Mouse (Mus musculus): ENCODE measurements around the gene Uspl1. TPM values are rescaled to one million over a fixed set of nuclear protein-coding genes. Genes with fewer than 3 reads are reported as not detected.
A peak's percentile ranks its signal among the peaks of the same experiment; 100 is the strongest.

Uspl1 gene
- polyA plus RNA-seq, 1 experiment from 2014 or later = 48.7 TPM

DNA sequence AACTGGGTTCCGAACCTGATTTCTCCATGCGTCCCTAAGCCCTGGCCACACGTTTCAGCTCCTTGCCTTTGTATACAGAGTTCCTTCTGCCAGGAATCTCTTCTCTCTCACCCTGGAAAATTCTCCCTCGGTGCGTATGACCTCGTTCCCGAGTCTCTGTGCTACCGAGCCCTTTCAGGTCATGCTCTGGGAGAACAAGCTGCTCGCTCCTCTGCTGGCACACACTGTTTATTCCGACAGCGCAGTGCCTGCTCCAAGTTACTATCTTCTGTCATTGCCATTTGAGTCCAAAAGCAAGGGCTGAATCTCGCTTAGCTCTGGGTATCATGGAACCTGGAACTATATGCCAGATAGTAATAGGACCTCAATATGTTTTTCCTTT is 31.4 kb upstream of the Uspl1 start:
- Histone ChIP-seq H3K27me3 (ENCODE audit: insufficient read depth, low read length) (no peaks in the 10 kb centered on the region), H3K4me1 (ENCODE audit: insufficient read depth) (peaks cover 8% of the 10 kb centered on the region; the same call in 1 of the 2 replicates), H3K36me3 (ENCODE audit: insufficient read depth) (no peaks in the 10 kb centered on the region), H3K9me3 (ENCODE audit: low read depth, low read length) (no peaks in the 10 kb centered on the region), H3K9ac (peak overlapping the region; percentile 13; the same call in 1 of the 2 replicates), H3K4me3 (ENCODE audit: low read depth, low read length) (no peak overlapping the region), H3K27ac (ENCODE audit: low read depth) (peak overlapping the region; percentile 95), H3K4me2 (peak overlapping the region; percentile 40)
- peak; percentile 52 for ATAC-seq (ENCODE audit: insufficient read depth)
- TF ChIP-seq CTCF (IDR thresholded peaks at IDR 0.05; ENCODE audit: low read depth) = no peak
- no peak for DNase-seq
- WGBS = 34% methylated on average over 12 of the region's 12 CpGs

DNA sequence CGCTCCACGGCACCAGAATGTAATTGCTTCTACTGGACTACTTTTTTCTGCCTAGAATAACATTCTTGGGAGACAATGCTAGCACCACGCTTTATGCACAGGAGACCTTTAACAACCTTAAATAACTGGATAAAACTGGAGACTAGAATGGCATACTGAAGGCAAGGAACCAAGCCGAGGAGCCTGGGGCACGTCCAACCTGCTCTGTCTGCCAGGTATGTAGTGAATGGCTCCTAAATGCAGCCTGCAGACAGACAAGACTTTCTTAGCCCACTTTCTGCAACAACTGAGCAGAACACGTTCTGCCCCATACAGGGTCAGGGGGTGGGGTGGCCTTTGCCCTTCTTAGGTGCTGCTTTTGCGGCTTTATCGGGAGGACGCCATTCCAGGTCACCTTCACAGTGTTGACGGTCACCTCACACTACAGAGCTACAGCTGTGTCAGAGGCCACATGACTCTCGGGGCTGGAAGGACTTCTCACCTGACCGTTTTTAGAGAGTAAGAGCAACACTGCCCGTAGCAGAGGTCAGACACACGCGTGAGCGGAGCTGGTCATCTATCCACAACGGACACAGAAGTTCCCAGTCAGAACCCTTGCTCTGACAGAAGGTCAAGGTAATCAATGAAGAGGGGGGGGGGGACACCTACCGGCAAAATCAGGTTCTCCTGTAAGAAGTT is 27.1 kb upstream of the Uspl1 start:
- DNase-seq = no peak
- Histone ChIP-seq H3K27me3 (ENCODE audit: insufficient read depth, low read length) (no peaks in the 10 kb centered on the region), H3K27ac (ENCODE audit: low read depth) (no peak overlapping the region), H3K9me3 (ENCODE audit: low read depth, low read length) (no peaks in the 10 kb centered on the region), H3K36me3 (ENCODE audit: insufficient read depth) (no peaks in the 10 kb centered on the region), H3K4me3 (ENCODE audit: low read depth, low read length) (no peak overlapping the region), H3K9ac (no peak overlapping the region), H3K4me1 (ENCODE audit: insufficient read depth) (peaks cover 3% of the 10 kb centered on the region; the same call in 1 of the 2 replicates), H3K4me2 (no peak overlapping the region)
- 83% methylated on average over 18 of the region's 18 CpGs for WGBS
- no peak for TF ChIP-seq CTCF (IDR thresholded peaks at IDR 0.05; ENCODE audit: low read depth)
- ATAC-seq (ENCODE audit: insufficient read depth) = no peak

DNA sequence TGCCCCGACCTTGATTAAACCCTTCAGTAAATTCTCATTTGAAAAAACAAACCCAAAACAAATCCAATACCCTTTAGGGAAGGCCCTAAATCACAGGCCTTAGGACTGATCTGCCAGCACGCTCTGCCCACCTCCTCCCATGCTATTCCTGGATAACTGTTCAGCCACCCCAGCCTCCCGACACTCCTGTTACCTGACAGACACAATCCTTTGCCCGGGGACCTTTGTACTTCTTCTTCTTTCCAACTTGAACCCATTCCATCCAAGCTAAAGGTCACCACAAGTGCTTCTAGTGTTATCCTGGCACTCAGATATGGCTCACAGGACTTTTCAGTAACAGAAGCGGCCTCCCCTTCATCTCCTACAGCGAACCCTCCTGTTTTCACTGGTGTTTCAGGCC is 25.1 kb upstream of the Uspl1 start:
- Histone ChIP-seq H3K4me3 (ENCODE audit: low read depth, low read length) (no peak overlapping the region), H3K4me2 (no peak overlapping the region), H3K4me1 (ENCODE audit: insufficient read depth) (no peaks in the 10 kb centered on the region), H3K9me3 (ENCODE audit: low read depth, low read length) (no peaks in the 10 kb centered on the region), H3K9ac (no peak overlapping the region), H3K27me3 (ENCODE audit: insufficient read depth, low read length) (no peaks in the 10 kb centered on the region), H3K36me3 (ENCODE audit: insufficient read depth) (no peaks in the 10 kb centered on the region), H3K27ac (ENCODE audit: low read depth) (no peak overlapping the region)
- no peak for DNase-seq
- no peak for ATAC-seq (ENCODE audit: insufficient read depth)
- 84% methylated on average over 6 of the region's 6 CpGs for WGBS
- TF ChIP-seq CTCF (IDR thresholded peaks at IDR 0.05; ENCODE audit: low read depth) = no peak

DNA sequence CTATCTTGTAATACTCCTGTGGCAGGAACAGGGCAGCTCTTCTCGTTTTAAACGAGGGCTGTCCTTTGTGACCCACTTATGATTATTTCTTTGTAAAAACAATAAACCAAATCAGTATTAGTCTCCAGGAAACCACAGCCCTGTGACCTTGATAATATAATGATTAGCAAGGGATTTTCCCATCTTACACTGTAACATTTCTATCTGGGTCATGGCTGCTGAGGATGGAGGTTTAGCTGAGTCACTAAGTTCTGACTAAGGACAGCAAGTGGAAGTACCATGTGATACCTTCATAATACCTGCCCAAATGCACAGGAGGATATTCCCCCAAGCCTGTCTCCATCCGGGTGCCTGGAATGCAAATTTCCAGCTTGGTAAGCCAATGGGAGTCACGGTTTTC is 23.7 kb upstream of the Uspl1 start:
- H3K4me1 ChIP-seq (ENCODE audit: insufficient read depth) = no peaks in the 10 kb centered on the region
- no peak overlapping the region for H3K4me2 ChIP-seq
- no peak for TF ChIP-seq CTCF (IDR thresholded peaks at IDR 0.05; ENCODE audit: low read depth)
- H3K27ac ChIP-seq (ENCODE audit: low read depth) = no peak overlapping the region
- H3K4me3 ChIP-seq (ENCODE audit: low read depth, low read length) = no peak overlapping the region
- H3K27me3 ChIP-seq (ENCODE audit: insufficient read depth, low read length) = no peaks in the 10 kb centered on the region
- 66% methylated on average over 4 of the region's 4 CpGs for WGBS
- H3K36me3 ChIP-seq (ENCODE audit: insufficient read depth) = no peaks in the 10 kb centered on the region
- ATAC-seq (ENCODE audit: insufficient read depth) (no peak), DNase-seq (no peak)
- no peak overlapping the region for H3K9ac ChIP-seq
- H3K9me3 ChIP-seq (ENCODE audit: low read depth, low read length) = no peaks in the 10 kb centered on the region

DNA sequence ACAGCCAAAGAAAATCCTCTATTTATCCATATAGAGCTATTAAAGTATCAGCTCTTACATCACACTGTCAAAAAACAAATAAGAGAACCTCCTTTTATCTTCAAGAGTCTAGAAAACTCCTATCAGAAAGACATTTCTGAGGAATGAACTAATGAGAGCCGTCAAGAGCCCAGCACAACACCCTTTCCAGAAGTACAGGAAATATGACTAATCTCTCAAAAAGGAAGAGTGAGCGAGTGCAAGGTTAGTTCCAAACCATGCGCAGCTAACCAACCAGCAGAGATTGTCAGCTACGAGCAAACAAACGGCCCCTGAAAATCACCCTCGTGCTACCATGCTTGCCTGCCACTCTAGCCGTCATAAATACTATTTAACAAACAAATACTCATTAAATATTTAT is 21.3 kb upstream of the Uspl1 start:
- WGBS = 34% methylated on average over 7 of the region's 7 CpGs
- H3K9me3 ChIP-seq (ENCODE audit: low read depth, low read length) = no peaks in the 10 kb centered on the region
- no peak overlapping the region for H3K27ac ChIP-seq (ENCODE audit: low read depth)
- no peaks in the 10 kb centered on the region for H3K4me1 ChIP-seq (ENCODE audit: insufficient read depth)
- no peak overlapping the region for H3K9ac ChIP-seq
- no peak overlapping the region for H3K4me2 ChIP-seq
- H3K27me3 ChIP-seq (ENCODE audit: insufficient read depth, low read length) = no peaks in the 10 kb centered on the region
- ATAC-seq (ENCODE audit: insufficient read depth) (no peak), DNase-seq (peak; percentile 42)
- no peak for TF ChIP-seq CTCF (IDR thresholded peaks at IDR 0.05; ENCODE audit: low read depth)
- no peaks in the 10 kb centered on the region for H3K36me3 ChIP-seq (ENCODE audit: insufficient read depth)
- H3K4me3 ChIP-seq (ENCODE audit: low read depth, low read length) = no peak overlapping the region

DNA sequence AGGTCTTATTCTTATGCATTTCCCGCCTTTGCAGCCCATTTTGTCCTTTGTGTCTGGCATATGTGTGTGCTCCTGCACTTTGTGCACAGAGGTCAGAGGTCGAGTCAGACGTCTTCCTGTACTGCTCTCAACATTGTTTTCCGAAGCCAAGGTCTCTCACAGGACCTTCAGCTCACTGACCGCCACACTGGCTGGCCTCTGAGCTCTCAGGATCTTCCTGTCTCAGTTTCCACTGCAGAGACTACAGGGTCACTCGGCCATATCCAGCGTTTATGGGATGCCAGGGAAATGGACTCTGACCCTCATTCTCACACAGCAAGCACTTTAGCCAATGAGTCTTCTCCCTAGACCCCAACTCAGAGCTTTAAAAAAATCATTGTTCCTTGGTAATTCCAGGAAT is 19.3 kb upstream of the Uspl1 start:
- no peak for TF ChIP-seq CTCF (IDR thresholded peaks at IDR 0.05; ENCODE audit: low read depth)
- WGBS = 54% methylated on average over 7 of the region's 7 CpGs

DNA sequence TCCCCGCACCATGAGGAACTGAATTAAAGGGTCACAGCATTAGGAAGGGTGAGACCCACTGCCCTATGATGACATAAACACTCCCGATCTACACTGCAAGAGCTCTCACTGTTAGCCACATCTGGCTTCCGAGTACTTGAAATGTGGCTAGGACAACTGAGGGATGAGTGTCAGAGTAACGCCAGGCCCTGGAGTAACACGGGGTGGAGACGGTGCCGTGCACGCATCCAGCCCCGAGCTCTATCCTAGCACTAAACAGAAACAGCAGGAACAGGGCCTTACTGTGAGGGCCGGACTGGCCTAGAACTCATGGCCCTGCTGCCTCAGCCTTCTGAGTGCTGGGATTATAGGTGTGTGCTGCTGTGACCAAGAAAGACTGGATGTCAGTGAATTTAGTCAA is 18.1 kb upstream of the Uspl1 start:
- Histone ChIP-seq H3K36me3 (ENCODE audit: insufficient read depth) (no peaks in the 10 kb centered on the region), H3K9me3 (ENCODE audit: low read depth, low read length) (no peaks in the 10 kb centered on the region)

More for the DNA sequence above, 19.3 kb upstream of the Uspl1 start:
- Histone ChIP-seq H3K9me3 (ENCODE audit: low read depth, low read length) (no peaks in the 10 kb centered on the region), H3K4me3 (ENCODE audit: low read depth, low read length) (no peak overlapping the region), H3K27ac (ENCODE audit: low read depth) (0 out of 2 replicates have a peak overlapping the region, but pooled peaks have one; percentile 18), H3K9ac (no peak overlapping the region), H3K4me2 (no peak overlapping the region), H3K4me1 (ENCODE audit: insufficient read depth) (no peaks in the 10 kb centered on the region), H3K27me3 (ENCODE audit: insufficient read depth, low read length) (no peaks in the 10 kb centered on the region), H3K36me3 (ENCODE audit: insufficient read depth) (no peaks in the 10 kb centered on the region)
- ATAC-seq (ENCODE audit: insufficient read depth) (no peak), DNase-seq (no peak)

More for the DNA sequence above, 18.1 kb upstream of the Uspl1 start:
- DNase-seq = no peak
- Histone ChIP-seq H3K27me3 (ENCODE audit: insufficient read depth, low read length) (no peaks in the 10 kb centered on the region), H3K4me2 (no peak overlapping the region), H3K27ac (ENCODE audit: low read depth) (no peak overlapping the region), H3K4me3 (ENCODE audit: low read depth, low read length) (no peak overlapping the region), H3K9ac (no peak overlapping the region), H3K4me1 (ENCODE audit: insufficient read depth) (no peaks in the 10 kb centered on the region)
- no peak for ATAC-seq (ENCODE audit: insufficient read depth)
- 88% methylated on average over 10 of the region's 10 CpGs for WGBS
- no peak for TF ChIP-seq CTCF (IDR thresholded peaks at IDR 0.05; ENCODE audit: low read depth)

Data from lung, embryonic 14.5 days (tissue).